Mouse (Mus musculus): Measurements from ENCODE around the gene Gabrg1.

Gene Gabrg1

DNA sequence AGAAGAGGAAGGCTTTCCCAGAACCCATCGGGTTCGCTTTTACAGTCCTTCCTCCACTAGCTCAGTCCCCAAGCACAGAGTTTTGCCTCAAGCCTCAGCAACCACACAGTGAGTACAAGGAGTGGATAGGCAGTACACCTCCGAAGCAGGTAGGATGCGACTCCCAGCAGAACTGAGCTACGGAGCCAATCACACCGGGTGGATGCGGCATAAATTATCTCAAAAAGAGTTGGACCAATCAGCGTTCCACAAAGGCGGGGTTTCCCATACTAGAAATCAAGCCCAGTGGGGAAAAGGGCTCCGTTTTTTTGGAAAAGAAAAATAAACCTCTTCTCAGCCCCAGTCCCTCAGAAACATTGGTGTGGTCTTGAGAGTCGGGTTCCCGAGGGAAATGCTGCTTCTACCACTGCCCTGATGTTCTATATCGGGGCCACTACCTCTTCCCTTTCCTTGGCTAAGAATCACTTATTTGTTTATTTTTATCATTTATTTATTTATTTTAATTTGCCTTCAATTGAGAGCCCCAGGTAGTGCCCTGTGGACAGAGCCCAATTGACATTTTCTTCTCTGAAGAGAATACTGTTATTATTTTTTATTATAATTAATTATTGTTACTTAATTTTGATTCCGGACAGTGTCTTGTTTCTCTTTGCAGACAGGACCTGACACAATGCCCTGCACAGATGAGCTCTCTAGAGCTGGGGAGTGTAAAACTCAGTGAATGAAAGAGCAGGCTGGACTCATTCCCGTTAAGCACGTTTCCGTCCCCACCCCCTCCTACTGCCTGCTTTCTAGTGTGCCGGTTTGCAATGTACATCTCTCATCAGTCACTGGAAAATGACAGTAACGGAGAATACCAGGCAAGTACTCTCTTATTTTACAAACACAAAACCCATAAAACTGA is at the start of gene Gabrg1:
TSS of gene Gabrg1 (minus strand) at position 426 of the 904 bp plus-strand sequence.
- DNase-seq (ENCODE audit: extremely low spot score, low spot score), result peak; percentile 40

DNA sequence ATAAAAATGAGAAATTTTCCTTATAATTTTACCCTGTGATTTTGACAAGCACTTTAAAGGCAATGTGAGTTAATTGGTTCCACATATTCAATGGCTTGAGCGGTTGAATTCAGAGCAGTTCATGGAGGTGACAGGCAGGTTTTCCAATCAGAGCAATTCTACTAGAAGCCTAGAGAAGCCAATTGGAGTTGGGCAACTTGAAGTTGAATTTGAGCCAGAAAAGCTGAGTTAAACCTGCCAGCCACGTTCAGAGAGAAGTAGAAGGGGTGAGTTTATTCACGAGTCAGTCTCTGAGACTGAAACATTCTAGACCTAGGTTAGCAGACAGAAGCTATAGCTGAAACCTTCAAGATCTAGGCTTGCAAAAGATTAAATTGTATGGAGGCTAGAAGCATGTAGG is 41.6 kb upstream of the Gabrg1 start:
- DNase-seq (ENCODE audit: extremely low spot score, low spot score), result no peak

DNA sequence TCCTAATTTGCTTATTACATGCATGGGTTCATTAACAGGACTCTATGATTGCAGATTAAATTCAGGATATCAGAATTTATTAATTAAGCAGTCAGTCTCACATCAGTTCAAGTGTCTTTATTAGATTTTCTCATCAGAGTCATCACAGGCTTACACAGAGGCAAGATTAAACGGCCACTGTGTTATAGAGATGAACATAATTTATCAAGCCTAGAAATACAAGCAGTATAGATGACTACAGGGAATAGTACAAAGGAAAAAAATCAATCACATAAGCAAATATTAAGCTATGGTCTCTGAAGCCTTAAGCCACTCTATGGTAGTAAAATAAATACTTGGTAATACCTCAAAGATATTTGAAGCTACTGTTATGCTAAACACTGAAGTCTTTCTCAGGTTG is 27.7 kb upstream of the Gabrg1 start:
- no peak for DNase-seq (ENCODE audit: extremely low spot score, low spot score)

DNA sequence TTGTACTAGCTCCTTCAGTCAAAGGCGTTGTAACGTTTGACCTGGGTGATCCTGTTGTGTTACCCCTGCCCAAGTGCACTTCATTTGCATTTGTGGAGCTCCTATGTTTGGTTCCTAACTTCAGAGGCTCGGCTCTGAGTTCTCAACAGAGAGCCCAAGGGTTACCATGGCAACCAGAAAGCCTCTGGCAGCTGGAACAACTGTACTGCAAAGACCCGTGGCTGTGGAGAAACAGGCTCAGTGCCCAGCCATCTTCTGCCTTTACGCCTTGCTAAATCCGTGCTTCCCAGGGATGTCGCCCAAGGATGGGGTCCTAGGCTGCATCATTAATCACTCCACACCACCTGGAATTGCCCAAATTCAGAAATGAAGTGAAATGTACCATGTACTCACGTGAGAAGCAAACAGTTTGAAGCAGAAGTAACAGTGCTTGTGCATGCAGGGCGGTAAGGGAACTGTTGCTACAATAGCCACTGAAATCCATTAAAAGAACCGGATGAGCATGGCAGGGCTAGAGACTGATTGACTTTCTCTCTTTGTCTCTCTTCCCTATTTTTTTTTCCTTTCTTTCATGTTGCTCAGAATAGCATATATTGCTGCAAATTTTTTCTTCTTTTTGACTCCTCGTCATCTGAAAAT is 798 bp upstream of the Gabrg1 start:
- DNase-seq (ENCODE audit: extremely low spot score, low spot score), result peak; percentile 74

DNA sequence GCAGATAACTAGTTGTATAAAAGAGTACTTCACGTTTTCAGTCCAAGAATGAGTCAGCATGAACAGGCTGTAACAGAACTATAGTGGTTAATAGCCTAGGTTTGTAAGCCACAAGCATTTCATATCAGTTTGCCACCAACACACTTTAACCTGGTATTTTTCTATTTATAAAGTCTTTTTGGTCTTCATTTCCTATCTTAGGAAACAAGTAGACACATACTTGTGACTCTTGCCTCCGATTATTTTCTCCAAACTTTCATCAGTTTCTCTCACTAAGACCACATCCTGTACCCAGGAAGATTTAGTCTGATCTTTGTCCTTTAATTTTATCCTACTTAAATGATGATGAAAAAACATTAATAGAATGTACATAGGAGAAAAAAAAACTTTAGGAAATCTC is 23.7 kb downstream of the Gabrg1 start:
- no peak for DNase-seq (ENCODE audit: extremely low spot score, low spot score)

DNA sequence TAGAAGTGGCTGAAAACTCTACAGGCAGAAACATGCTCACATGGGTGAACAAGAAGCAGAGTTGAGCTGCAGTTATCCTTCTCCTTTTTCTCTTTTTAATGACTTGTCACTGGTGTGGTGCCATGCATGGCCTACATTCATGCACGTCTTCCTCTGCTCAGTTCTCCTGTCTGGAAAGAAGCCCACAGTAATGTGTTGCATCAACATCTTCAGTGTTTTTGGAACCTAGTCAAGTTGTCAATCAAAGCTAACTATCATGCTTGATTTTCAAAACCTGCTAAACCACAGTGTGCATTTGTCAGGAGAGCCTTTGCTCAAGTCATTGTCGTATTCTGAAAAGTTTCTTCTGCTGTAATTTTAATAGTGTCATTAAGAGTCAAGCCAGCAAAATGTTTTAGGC is 106.3 kb downstream of the Gabrg1 start:
- DNase-seq (ENCODE audit: extremely low spot score, low spot score), result no peak

DNA sequence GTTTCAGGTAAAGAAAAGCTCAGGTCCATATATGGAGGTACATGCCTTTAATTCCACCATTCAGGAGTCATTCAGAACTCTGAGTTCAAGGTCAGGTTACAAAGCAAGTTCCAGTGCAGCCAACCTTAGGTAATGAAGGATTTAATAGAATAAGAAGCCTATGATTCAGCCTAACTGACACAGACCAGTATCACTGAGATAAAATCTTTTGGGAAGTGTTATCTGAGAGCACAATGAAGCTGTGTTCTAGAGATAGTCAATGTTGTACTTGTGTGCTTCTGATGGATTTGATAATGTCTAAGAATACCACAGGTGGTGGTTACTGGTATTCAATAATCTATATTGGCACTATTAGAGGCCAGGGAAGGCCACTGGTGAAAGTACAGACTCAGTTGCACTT is 138.1 kb downstream of the Gabrg1 start:
- no peak for DNase-seq (ENCODE audit: extremely low spot score, low spot score)
